Mouse (Mus musculus) lung, embryonic 15.5 days (tissue): ENCODE data around the gene Gm13695. TPM values are rescaled to one million over a fixed set of nuclear protein-coding genes. Genes with fewer than 3 reads are reported as not detected.
"Not testable (repeated sequence)": the region's sequence is repeated elsewhere in the genome, so short reads cannot be mapped to it uniquely, and the experiment has no call there.

Experiments used
- ATAC-seq: fragments of 200-750 bp; cut with Nextera tagmentation; 2 replicates; pipeline ENCODE4 v1.8.0; 2017; ENCODE audit warnings: moderate number of reproducible peaks, borderline replicate concordance; ENCODE audit not compliant: low FRiP score, low TSS enrichment; ENCODE audit errors: extremely low read depth
- H3K27ac ChIP-seq: fragments of 300-500 bp; sonication (generic); 2 replicates; pipeline ENCODE4 v1.5.1; 2015; ENCODE audit warnings: moderate library complexity, mild to moderate bottlenecking, inconsistent platforms
- H3K27me3 ChIP-seq: fragments of 300-500 bp; sonication (generic); 2 replicates; pipeline ENCODE4 v1.6.1; 2015; ENCODE audit warnings: inconsistent platforms
- H3K36me3 ChIP-seq: fragments of 300-500 bp; sonication (generic); 2 replicates; pipeline ENCODE4 v1.6.1; 2015; ENCODE audit warnings: inconsistent platforms
- H3K4me1 ChIP-seq: fragments of 300-500 bp; sonication (generic); 2 replicates; pipeline ENCODE4 v1.6.1; 2015; ENCODE audit warnings: inconsistent platforms
- H3K4me2 ChIP-seq: fragments of 300-500 bp; sonication (generic); 2 replicates; pipeline ENCODE4 v1.6.1; 2015; ENCODE audit warnings: inconsistent platforms, mild to moderate bottlenecking, moderate library complexity
- H3K4me3 ChIP-seq: fragments of 300-500 bp; sonication (generic); 2 replicates; pipeline ENCODE4 v1.5.1; 2015; ENCODE audit warnings: mild to moderate bottlenecking, inconsistent platforms
- H3K9ac ChIP-seq: fragments of 300-500 bp; sonication (generic); 2 replicates; pipeline ENCODE4 v1.6.1; 2015; ENCODE audit warnings: inconsistent platforms
- H3K9me3 ChIP-seq: fragments of 300-500 bp; sonication (generic); 2 replicates; pipeline ENCODE4 v1.6.1; 2016; ENCODE audit warnings: inconsistent platforms
- WGBS: fragments of 180-500 bp; shearing (Covaris S2); methylation state at CpG from one replicate; pipeline ENCODE4 v1.1.7; 2015; 5-methylcytosine and 5-hydroxymethylcytosine counted together
- polyA plus RNA-seq: library from polyadenylated mRNA; unstranded; fragments of >200 nt; fragmentation: Nextera tagmentation; extraction: Ambion mirVana; gene quantifications from 2 replicates; pipeline ENCODE4 v1.2.1, GENCODE M21; 2015

The Gm13695 gene
- polyA plus RNA-seq, 1 experiment from 2014 or later, result not detected

DNA sequence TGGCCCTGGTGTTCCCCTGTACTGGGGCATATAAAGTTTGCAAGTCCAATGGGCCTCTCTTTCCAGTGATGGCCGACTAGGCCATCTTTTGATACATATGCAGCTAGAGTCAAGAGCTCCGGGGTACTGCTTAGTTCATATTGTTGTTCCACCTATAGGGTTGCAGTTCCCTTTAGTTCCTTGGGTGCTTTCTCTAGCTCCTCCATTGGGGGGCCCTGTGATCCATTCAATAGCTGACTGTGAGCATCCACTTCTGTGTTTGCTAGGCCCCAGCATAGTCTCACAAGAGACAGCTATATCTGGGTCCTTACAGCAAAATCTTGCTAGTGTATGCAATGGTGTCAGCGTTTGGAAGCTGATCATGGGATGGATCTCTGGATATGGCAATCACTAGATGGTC, 27.4 kb downstream of the Gm13695 start:
- H3K4me2 ChIP-seq, H3K36me3 ChIP-seq, ATAC-seq, H3K4me1 ChIP-seq, H3K9me3 ChIP-seq, H3K4me3 ChIP-seq, H3K27ac ChIP-seq, H3K9ac ChIP-seq, H3K27me3 ChIP-seq: not testable (repeated sequence)
- WGBS, result 69% methylated on average over 2 of the region's 3 CpGs

DNA sequence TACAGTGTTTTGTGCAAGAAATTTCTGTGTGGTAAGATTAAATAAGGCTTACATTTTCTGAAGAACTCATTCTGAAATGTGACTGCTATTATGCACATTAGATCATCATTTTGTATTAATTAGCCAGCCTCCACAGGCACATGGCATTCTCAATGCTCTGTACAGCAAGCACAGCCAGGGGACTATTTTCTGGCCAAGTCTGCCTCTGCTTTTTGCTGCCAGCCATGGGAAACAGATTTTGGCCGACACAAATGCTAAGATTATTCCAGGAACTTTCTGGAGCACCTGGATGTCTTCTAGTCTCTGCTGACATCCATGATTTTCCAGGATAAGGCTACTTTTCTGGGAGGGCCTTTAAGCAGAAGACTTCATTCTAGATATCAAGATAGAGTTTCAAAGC, 41.8 kb downstream of the Gm13695 start:
- H3K4me2 ChIP-seq, result no peak overlapping the region
- no peaks in the 10 kb centered on the region for H3K9me3 ChIP-seq
- H3K27me3 ChIP-seq, result no peaks in the 10 kb centered on the region
- ATAC-seq, result no peak
- no peaks in the 10 kb centered on the region for H3K4me1 ChIP-seq
- H3K9ac ChIP-seq, result no peak overlapping the region
- 43% methylated on average over 1 of the region's 1 CpGs for WGBS
- H3K36me3 ChIP-seq, result no peaks in the 10 kb centered on the region
- no peak overlapping the region for H3K4me3 ChIP-seq
- H3K27ac ChIP-seq, result no peak overlapping the region

DNA sequence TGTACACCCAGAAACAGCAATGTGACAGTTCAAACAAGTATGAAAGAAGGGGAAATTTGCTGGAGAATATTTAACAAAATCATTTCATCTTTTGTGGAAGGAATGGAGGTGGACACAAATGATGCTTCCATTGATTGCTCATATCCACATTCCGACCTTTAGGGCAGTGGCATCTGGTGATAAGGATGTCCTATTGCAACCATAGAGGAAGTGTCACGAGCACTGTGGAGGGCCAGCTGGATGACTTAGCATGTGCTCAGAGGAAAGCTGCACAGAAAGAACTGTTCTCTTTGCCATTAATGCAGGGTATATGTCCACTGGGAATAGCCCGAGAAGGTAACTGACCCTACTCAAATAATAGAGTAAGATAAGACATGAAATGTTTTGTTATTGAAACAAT, 42.7 kb downstream of the Gm13695 start:
- no peak overlapping the region for H3K9ac ChIP-seq
- no peaks in the 10 kb centered on the region for H3K9me3 ChIP-seq
- H3K4me1 ChIP-seq, result peaks cover 5% of the 10 kb centered on the region; the same call in 1 of the 2 replicates
- ATAC-seq, result no peak
- H3K27me3 ChIP-seq, result no peaks in the 10 kb centered on the region
- no peak overlapping the region for H3K27ac ChIP-seq
- no peak overlapping the region for H3K4me3 ChIP-seq
- no peaks in the 10 kb centered on the region for H3K36me3 ChIP-seq
- 47% methylated on average over 3 of the region's 3 CpGs for WGBS
- no peak overlapping the region for H3K4me2 ChIP-seq

DNA sequence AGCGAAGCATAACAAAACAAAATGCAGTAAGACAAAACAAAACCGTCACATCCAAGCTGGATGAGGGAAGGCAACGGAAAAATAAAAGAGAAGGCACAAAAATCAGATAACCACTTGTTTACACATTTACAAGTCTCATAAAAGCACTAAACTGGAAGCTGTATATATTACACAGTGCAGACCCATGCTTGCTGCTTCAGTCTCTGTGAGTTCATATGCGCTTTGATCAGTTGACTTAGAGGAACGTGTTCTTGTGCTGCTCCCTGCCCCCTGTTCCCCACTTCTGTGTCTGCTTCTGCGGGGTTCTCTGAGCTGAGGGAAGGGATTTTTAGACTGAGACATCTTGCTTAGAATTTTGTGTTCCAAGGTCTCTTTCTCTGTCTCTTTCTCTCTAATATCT, 47.5 kb downstream of the Gm13695 start:
- H3K9me3 ChIP-seq, result no peaks in the 10 kb centered on the region
- peak; percentile 72; the same call in 1 of the 2 replicates for ATAC-seq
- H3K4me3 ChIP-seq, result no peak overlapping the region
- H3K36me3 ChIP-seq, result no peaks in the 10 kb centered on the region
- 39% methylated on average over 6 of the region's 6 CpGs for WGBS
- H3K4me1 ChIP-seq, result peaks cover 9% of the 10 kb centered on the region; the same call in 1 of the 2 replicates
- no peak overlapping the region for H3K4me2 ChIP-seq
- peak overlapping the region; percentile 64 for H3K27ac ChIP-seq
- no peaks in the 10 kb centered on the region for H3K27me3 ChIP-seq
- H3K9ac ChIP-seq, result no peak overlapping the region

DNA sequence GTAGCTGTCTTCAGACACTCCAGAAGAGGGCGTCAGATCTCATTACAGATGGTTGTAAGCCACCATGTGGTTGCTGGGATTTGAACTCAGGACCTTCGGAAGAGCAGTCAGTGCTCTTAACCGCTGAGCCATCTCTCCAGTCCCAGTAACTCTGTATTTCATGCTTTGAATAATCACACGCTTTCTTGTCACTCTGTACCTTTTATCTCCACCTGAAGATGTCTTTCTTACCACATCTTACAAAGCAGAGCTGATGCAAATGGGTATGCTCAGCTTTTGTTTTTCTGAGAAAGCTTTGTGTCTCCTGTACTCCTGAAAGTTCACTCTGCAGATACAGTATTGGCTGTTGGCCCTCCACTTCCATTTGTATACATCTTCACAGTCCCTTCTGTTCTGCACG, 49.2 kb downstream of the Gm13695 start:
- H3K4me3 ChIP-seq, H3K9me3 ChIP-seq, H3K36me3 ChIP-seq, H3K4me1 ChIP-seq, H3K9ac ChIP-seq, H3K27ac ChIP-seq, H3K4me2 ChIP-seq, H3K27me3 ChIP-seq, ATAC-seq: not testable (repeated sequence)
- WGBS, result 71% methylated on average over 5 of the region's 5 CpGs

DNA sequence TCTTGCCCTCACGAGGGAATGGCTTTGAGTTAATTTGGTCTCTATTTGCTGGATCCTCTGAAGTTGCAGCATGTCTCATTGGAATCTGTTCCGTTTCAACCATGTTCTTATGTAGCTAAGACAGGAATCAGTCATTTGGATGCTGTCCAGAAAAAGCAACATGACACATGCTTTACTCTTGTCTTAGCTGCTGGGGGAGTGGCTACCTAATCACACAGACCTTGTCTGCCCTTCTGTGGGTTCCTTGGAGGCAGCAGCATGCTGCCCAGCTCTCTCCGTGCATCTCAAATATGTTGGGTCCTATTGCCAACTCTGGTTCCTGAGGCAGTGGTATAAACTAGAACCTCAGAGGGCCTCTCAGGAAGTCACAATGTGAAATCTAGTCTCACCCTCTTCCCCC, 51.2 kb downstream of the Gm13695 start:
- WGBS, result 32% methylated on average over 3 of the region's 3 CpGs

More for the DNA sequence above, 51.2 kb downstream of the Gm13695 start:
- Histone ChIP-seq H3K4me2 (no peak overlapping the region), H3K27ac (0 out of 2 replicates have a peak overlapping the region, but pooled peaks have one; percentile 3), H3K27me3 (no peaks in the 10 kb centered on the region), H3K4me1 (peaks cover 9% of the 10 kb centered on the region; the same call in 1 of the 2 replicates), H3K4me3 (no peak overlapping the region), H3K9ac (no peak overlapping the region), H3K36me3 (no peaks in the 10 kb centered on the region), H3K9me3 (no peaks in the 10 kb centered on the region)
- ATAC-seq, result no peak

Other genes starting within 250 kb of the Gm13695 start
- 64.4 and 64.8 TPM in 2 replicates for gene Itgav, start 242.9 kb upstream of the Gm13695 start, polyA plus RNA-seq
- gene Fam171b, start 154.7 kb upstream of the Gm13695 start, polyA plus RNA-seq, result 2.0 and 2.7 TPM in 2 replicates
- 0.11 TPM in 1 of 2 replicates, not detected in the other for gene Zswim2, start 26.1 kb upstream of the Gm13695 start, polyA plus RNA-seq
- not detected in 2 replicates for gene Gm13698, start 11.6 kb upstream of the Gm13695 start, polyA plus RNA-seq
- gene Gm13693, start 5.8 kb upstream of the Gm13695 start, polyA plus RNA-seq, result not detected in 2 replicates
- gene Gm13696, start 5.8 kb downstream of the Gm13695 start, polyA plus RNA-seq, result not detected in 2 replicates
- not detected in 2 replicates for gene Gm13694, start 11.6 kb downstream of the Gm13695 start, polyA plus RNA-seq
- not detected in 2 replicates for gene Gm13697, start 17.4 kb downstream of the Gm13695 start, polyA plus RNA-seq
- not detected in 2 replicates for gene Gm13691, start 23.2 kb downstream of the Gm13695 start, polyA plus RNA-seq